Mouse (Mus musculus) stomach, postnatal 0 days (tissue): ENCODE results near the gene Ankrd6.

Experiments
- CTCF ChIP-seq: IDR thresholded peaks from 2 replicates; pipeline ENCODE4 v1.5.1; 2016; ENCODE audit warnings: antibody characterized with exemption, low read depth, mild to moderate bottlenecking, moderate library complexity
- EP300 ChIP-seq: optimal IDR thresholded peaks from 2 replicates; pipeline ENCODE3; 2016; ENCODE audit warnings: antibody characterized with exemption

GRCm38 (mm10) chr4:32994168-32994567 is 43.5 kb upstream of the Ankrd6 start:
- TF ChIP-seq CTCF (no peak), EP300 (no peak)
